Mouse (Mus musculus) embryo, embryonic 10 days (tissue): Measurements from ENCODE around the gene Chrna3.

ENCODE experiments used
- DNase-seq: peaks from one replicate; pipeline ENCODE4 v3.0.0-alpha.2; 2015; ENCODE audit warnings: low spot score

Gene Chrna3

GRCm38 (mm10) chr9:55026275-55026663 lies at the start of gene Chrna3:
Gene Chrna3 (minus strand): TSS chr9:55026562.
- peak; percentile 77 for DNase-seq

DNA sequence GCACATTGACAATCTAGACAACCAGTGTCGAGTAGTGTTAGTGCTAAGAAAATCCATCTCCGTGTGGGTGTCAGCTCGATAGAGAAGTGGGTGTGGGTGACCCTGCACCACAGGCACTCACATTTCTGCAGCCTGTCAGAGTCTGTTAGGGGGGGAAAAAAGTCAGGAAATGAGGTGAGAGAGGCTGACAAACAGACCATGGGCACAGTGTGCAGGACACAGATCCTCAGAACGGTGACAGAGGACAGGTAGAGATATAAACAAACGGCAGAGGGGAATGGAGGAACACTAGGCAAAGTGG lies 41.6 kb upstream of the Chrna3 start:
- no peak for DNase-seq

- DNase-seq: peak; percentile 56
Measured at GRCm38 (mm10) chr9:55067260-55067964, 41.0 kb upstream of the Chrna3 start.

DNA sequence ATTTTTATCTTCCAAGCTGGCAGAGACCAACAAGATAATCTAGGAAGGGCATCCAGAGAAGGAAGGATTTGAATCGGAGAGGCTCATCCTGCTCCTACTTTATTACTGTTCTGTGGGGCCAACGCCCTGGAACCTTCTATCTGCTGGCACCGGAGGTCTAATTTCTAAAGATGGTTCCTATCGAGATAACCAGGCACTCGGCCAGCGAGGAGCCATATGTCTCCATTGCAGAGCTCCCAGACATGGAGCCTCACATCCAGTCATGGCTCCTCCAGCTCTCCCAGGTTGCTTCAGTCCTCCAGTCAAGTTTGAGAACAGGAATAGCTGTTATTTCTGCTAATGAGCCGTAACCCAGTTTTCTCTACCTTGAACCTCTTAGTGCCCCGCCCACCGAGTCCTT lies 38.9 kb upstream of the Chrna3 start:
- no peak for DNase-seq

GRCm38 (mm10) chr9:55058067-55058466 lies 31.7 kb upstream of the Chrna3 start:
- DNase-seq: no peak

GRCm38 (mm10) chr9:55055386-55055930 lies 29.1 kb upstream of the Chrna3 start:
- no peak for DNase-seq

DNA sequence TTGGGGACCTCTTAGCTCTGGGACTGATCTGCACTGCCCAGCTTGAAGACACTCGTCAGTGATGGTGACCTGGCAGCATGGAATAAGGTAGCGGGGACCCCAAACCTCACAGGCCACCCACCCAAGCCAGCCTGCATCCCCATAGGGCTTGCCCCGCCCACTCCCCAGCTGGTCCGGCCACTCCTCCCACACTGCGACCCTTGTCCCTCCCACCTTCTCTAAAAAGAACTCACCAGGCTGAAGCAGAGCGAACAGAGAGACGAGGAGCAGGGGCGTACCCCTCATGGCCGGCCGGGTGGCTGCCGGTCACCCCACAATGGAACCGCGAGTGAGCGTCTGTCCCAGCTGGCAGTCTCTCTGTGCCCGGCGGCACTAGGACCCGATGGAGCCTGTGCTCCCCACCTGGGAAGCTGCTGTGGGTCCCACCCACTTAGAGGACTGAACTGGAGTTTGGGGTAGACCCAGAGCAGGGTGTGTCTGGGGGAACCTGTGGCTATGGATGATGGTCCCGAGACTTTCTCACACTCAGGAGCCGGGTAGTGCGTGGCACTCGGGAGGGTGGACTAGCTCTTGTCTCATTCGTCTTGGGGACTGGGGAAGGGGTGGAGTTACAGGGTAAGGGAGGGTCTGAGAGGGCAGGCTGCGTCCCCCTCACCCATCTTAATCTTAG lies 22.0 kb upstream of the Chrna3 start, which contains the start of gene Chrnb4:
TSS of gene Chrnb4 (minus strand) at position 569 of the 670 bp plus-strand sequence.
- DNase-seq: peak; percentile 49

GRCm38 (mm10) chr9:55046764-55047163 lies 20.4 kb upstream of the Chrna3 start:
- peak; percentile 63 for DNase-seq

- no peak for DNase-seq
Measured at GRCm38 (mm10) chr9:55045001-55045400, 18.6 kb upstream of the Chrna3 start.

- peak; percentile 58 for DNase-seq
Measured at GRCm38 (mm10) chr9:55043688-55044087, 17.3 kb upstream of the Chrna3 start.

- no peak for DNase-seq
Measured at GRCm38 (mm10) chr9:55041389-55041788, 15.0 kb upstream of the Chrna3 start.

DNA sequence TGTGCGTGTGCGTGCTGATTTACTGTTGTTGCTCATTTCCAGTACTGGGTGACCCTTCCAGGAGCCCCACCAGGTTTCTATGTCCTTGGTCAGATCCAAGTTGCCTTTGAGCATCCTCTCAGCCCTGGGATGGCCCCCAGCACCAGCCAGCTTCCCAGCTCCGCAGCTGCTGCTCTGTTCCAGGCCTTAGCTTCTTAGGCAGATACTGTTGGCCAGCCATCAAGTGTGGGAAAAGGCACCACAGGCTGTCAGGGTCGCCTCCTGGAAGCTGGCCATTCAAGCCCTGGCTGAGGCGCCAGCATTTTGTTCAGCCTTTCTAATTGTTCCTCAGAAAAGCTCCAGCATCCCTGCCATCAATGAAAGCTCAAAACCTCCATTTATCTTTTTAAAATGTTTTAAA lies 13.6 kb upstream of the Chrna3 start:
- no peak for DNase-seq

- DNase-seq: no peak
Measured at GRCm38 (mm10) chr9:55038948-55039347, 12.6 kb upstream of the Chrna3 start.

GRCm38 (mm10) chr9:55031435-55032167 lies 5.2 kb upstream of the Chrna3 start:
- no peak for DNase-seq

GRCm38 (mm10) chr9:55025534-55026274 lies 658 bp downstream of the Chrna3 start:
- peak; percentile 13 for DNase-seq

DNA sequence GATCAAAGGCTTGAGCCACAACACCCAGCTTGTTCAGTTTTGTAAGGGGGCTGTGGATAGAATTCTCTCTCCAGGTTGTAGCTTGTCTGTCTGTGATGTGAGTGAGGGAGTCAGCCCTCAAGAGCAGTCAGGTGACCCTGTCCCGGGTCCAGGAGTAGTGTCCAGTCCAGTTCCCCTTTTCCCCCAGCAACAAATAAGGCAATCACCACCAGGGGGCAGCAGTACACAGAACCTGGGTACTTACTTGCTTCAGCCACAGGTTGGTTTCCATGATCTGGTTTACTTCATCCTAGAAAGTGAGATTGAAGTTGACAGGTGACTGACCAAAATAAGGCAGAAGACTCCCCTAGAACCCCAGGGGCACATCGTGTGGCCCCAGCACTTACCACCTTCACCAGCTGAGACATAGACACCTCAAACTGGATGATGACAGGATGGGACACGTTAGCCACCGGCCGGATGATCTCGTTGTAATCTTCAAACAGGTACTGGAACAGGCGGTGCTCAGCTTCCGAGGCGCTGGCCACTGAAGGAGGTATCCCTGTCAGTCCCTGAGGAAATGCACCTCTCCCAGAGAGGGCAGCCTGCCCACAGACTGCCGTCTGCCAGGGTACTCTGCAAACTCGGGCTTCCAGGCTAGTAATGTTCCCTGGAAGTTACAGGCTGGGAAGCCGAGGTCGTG lies 2.3 kb downstream of the Chrna3 start:
- DNase-seq: peak; percentile 89

- DNase-seq: no peak
Measured at GRCm38 (mm10) chr9:55023326-55023725, 3.0 kb downstream of the Chrna3 start.

- DNase-seq: no peak
Measured at GRCm38 (mm10) chr9:55016926-55017325, 9.4 kb downstream of the Chrna3 start.

DNA sequence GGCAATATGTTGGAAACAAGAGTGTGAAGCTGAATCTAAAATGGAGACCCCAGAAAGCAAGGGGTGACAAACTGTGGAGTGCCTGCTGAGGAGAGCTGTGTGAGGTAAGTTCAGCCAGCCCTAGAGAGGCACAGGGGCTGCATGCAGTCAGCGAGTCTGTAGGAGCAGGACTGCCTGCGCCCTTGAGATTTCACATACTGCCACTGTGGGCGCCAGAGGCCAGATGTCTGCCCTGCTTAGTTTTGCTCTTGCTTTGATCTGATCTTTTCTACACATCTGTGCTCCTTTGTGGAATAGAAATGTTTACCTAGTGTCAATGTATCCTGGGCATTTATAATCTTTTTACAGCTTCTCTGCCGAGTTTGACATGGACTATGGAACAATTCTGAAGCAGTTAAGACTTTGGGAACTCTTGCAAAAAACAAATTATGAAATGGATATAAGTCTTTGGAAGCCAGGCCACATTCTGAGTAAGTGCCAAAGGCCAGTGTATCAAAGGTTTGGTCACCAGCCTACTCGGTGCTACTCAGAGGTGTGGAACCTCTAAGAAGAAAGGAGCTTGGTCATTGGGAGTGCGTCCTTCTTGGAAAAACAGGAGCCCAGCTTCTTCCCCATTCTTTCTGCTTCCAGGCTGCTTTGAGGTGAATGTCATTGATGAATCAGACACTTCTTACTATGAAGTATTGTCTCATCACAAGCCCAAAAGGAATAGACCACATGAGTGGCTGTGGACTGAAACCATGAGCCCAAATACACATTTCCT lies 15.6 kb downstream of the Chrna3 start:
- peak; percentile 42 for DNase-seq

DNA sequence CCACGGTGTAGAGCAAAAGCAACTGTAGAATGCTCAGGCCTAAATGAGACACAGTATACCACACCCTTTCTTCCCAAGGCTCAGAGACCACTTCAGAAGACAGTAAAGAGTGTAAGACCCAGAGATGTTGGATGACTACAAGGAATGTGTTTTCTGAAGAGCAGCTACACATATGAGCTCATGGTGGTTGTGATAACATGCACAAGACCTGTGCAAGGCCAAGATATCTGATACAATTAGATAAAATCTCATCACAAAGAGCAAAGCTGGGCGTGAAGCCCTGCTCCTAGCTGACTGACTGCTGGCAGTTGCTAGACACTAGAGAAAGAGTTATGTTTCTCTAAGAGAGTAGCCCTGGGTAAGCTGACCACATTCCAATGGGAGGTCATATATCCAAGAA lies 16.7 kb downstream of the Chrna3 start:
- no peak for DNase-seq

DNA sequence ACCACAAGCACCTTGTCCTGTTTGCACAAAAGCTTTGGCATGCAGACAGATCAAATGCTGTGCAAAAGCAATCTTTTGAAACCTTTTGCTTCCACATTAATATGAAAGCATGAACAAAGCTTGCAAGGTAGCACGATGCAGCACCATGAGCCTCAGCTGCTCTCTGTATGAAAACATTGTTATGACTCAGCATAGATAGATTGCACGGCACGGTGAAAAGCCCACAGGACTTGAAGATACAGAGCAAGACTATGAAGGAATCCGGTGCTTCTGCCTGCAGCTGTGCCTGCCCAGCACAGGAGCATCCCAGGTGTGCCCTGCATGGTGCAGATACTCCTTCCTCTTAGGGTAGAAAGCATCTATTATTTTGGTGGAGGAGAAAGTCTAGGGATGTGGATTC lies 22.8 kb downstream of the Chrna3 start:
- no peak for DNase-seq
